Mouse (Mus musculus) myocyte (in vitro differentiated cells): Measurements from ENCODE around the gene Tspan11.

Source experiments
- E2F4 ChIP-seq: IDR thresholded peaks from one replicate; pipeline ENCODE4 v1.6.1; 2011; ENCODE audit warnings: mild to moderate bottlenecking, control low read depth, moderate library complexity; ENCODE audit not compliant: insufficient read depth
- MAX ChIP-seq: IDR thresholded peaks from one replicate; pipeline ENCODE4 v1.6.1; 2011; ENCODE audit warnings: low read depth, mild to moderate bottlenecking, control low read depth
- POLR2A ChIP-seq: IDR thresholded peaks from one replicate; pipeline ENCODE4 v1.6.1; 2011; ENCODE audit warnings: low read depth, mild to moderate bottlenecking, control low read depth, moderate library complexity; ENCODE audit not compliant: insufficient read length
- POLR2AphosphoS2 ChIP-seq: IDR thresholded peaks from one replicate; pipeline ENCODE4 v1.6.1; 2011; ENCODE audit warnings: low read depth, control low read depth; ENCODE audit not compliant: insufficient read length
- REST ChIP-seq: IDR thresholded peaks from one replicate; pipeline ENCODE4 v1.6.1; 2011; ENCODE audit warnings: mild to moderate bottlenecking, control low read depth, moderate library complexity; ENCODE audit not compliant: insufficient read depth, insufficient read length
- SRF ChIP-seq: IDR thresholded peaks from one replicate; pipeline ENCODE4 v1.6.1; 2011; ENCODE audit warnings: low read depth; ENCODE audit not compliant: control insufficient read depth, insufficient read length
- TCF12 ChIP-seq: IDR thresholded peaks from one replicate; pipeline ENCODE4 v1.6.1; 2011; ENCODE audit warnings: mild to moderate bottlenecking, control low read depth; ENCODE audit not compliant: poor library complexity, insufficient read depth, severe bottlenecking
- TCF3 ChIP-seq: IDR thresholded peaks from one replicate; pipeline ENCODE4 v1.6.1; 2011; ENCODE audit warnings: low read depth, control low read depth; ENCODE audit not compliant: insufficient read length
- USF1 ChIP-seq: IDR thresholded peaks from one replicate; pipeline ENCODE4 v1.6.1; 2011; ENCODE audit warnings: low read depth, mild to moderate bottlenecking, control low read depth, moderate library complexity

DNA sequence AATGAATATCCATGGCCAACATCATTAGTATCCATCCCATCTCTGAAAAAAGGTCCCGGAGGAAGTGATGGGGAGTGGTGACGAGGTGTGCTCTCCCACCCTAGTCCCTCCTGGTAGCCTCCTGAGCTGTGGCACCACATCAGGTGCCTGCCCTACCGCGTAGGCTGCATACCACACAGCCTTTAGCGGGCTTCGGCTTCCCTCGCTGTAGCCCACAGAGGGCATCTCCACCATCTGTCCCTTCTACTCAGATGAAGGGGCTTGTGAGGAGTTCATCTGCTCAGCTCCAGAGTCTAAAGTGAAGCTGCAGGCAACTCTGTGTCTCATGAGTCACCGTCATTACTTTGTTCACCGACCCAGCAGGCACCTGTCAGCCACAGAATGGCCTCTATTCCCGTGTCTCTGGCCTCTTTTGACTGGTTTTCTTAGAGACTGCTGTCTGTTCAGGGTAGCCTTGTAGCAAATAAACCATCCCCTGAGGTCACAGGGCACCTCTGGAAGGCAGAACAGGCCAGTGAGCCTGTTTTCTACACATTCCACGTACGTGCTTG, 101.6 kb downstream of the Tspan11 start:
- TF ChIP-seq POLR2A = no peak
- TF ChIP-seq POLR2AphosphoS2 = no peak
- TF ChIP-seq USF1 = no peak
- TF ChIP-seq TCF3 = no peak
- no peak for TF ChIP-seq MAX
- no peak for TF ChIP-seq SRF
- TF ChIP-seq E2F4 = no peak
- TF ChIP-seq TCF12 = peak; percentile 22
- TF ChIP-seq REST = no peak
